Mouse (Mus musculus): ENCODE measurements at regions not wholly inside any gene's neighbourhood (a gene's known extent, or its start where the extent isn't known, plus 50 kb on each side); places are given as distances from the start of the nearest gene placed in this dataset.

DNA sequence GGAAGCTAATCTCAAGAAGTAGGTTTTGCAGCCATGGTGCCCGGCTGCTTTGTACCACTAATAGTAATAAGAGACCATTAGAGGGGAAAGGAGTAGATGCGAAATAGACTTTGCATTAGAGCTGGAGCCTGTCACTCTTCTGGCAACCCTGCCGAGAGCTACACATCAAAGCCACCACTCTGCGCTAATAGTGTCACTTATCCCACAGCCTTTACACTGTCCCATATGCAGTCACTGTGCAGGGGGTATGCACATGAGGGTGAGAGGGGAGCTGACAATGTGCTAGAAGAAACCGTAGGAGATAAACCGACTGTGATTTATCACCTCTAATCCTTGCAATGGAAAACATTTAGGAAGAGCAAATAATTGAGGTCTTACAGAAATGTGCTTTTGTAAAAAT, 522.2 kb downstream of the Cetn3 start:
- TF ChIP-seq FOSL1 (IDR thresholded peaks at IDR 0.05; ENCODE audit: insufficient read depth, low read length, poor library complexity, severe bottlenecking) (no peak), CTCF (IDR thresholded peaks at IDR 0.05; ENCODE audit: control insufficient read depth, insufficient read depth, insufficient read length) (no peak), MYOG (IDR thresholded peaks at IDR 0.05; ENCODE audit: control insufficient read depth, extremely low read depth, insufficient read length) (no peak), MAX (IDR thresholded peaks at IDR 0.05) (no peak)

All from C2C12 (cell line).